Mouse (Mus musculus) kidney, adult 2 months (tissue): ENCODE measurements around the gene March11. TPM values are rescaled to one million over a fixed set of nuclear protein-coding genes. Genes with fewer than 3 reads are reported as not detected.

Experiments
- DNase-seq: peaks from one replicate; pipeline ENCODE4 v3.0.0; 2021
- H3K27ac ChIP-seq: fragments of 200-500 bp; 2 replicates; pipeline ENCODE4 v1.5.1; 2012; ENCODE audit warnings: low read depth, low read length, control low read depth, inconsistent platforms; ENCODE audit not compliant: insufficient read depth
- H3K27me3 ChIP-seq: fragments of 200-500 bp; replicated peaks from 2 replicates; pipeline ENCODE4 v1.6.1; 2012; ENCODE audit warnings: mild to moderate bottlenecking, moderate library complexity, low read length, inconsistent platforms; ENCODE audit not compliant: control insufficient read depth, insufficient read depth
- H3K36me3 ChIP-seq: fragments of 200-500 bp; 2 replicates; pipeline ENCODE4 v1.6.1; 2012; ENCODE audit warnings: mild to moderate bottlenecking, moderate library complexity, low read length, inconsistent platforms; ENCODE audit not compliant: control insufficient read depth, insufficient read depth
- H3K4me1 ChIP-seq: fragments of 200-500 bp; 2 replicates; pipeline ENCODE4 v1.6.1; 2011; ENCODE audit warnings: low read length; ENCODE audit not compliant: control insufficient read depth, insufficient read depth
- H3K4me3 ChIP-seq: fragments of 200-500 bp; 2 replicates; pipeline ENCODE4 v1.5.1; 2011; ENCODE audit warnings: mild to moderate bottlenecking, low read depth, low read length, control low read depth; ENCODE audit not compliant: insufficient read depth
- CTCF ChIP-seq: fragments of 200-500 bp; conservative IDR thresholded peaks from 2 replicates; pipeline ENCODE4 v1.5.1; 2011; ENCODE audit warnings: low read depth, mild to moderate bottlenecking, control low read depth, low read length, moderate library complexity, mixed read lengths; ENCODE audit not compliant: insufficient read depth, insufficient read length
- POLR2A ChIP-seq: fragments of 200-500 bp; IDR thresholded peaks from one replicate; pipeline ENCODE4 v1.6.1; 2011; ENCODE audit warnings: low read depth, low read length, control low read depth
- WGBS: fragments of 180-500 bp; shearing (Covaris S2); methylation state at CpG from one replicate; pipeline ENCODE4 v1.1.7; 2018; 5-methylcytosine and 5-hydroxymethylcytosine counted together
- polyA plus RNA-seq: library from polyadenylated mRNA; depleted of rRNA; stranded (reverse); fragments of >200 nt; gene quantifications from 2 replicates; pipeline ENCODE4 v1.2.3, GENCODE M21; 2012; rRNA removed

Gene March11
- polyA plus RNA-seq = 0.13 and 0.24 TPM in 2 replicates

- Histone ChIP-seq H3K36me3 (no peaks in the 10 kb centered on the region), H3K27me3 (peaks cover 7% of the 10 kb centered on the region), H3K4me3 (peak within 1 kb of the TSS; percentile 14; the same call in 1 of the 2 replicates), H3K27ac (no peak within 1 kb of the TSS), H3K4me1 (no peaks in the 10 kb centered on the region)
- under 1% methylated on average over 56 of the region's 56 CpGs for WGBS
- no peak for DNase-seq
- no peak for TF ChIP-seq CTCF
- no peak for TF ChIP-seq POLR2A
These were observed at the start of gene March11 for GRCm38 (mm10) chr15:26308629-26309230. TSS of gene March11 (plus strand) at chr15:26309048.

- Histone ChIP-seq H3K27me3 (no peaks in the 10 kb centered on the region), H3K4me3 (no peak overlapping the region), H3K4me1 (no peaks in the 10 kb centered on the region), H3K36me3 (no peaks in the 10 kb centered on the region), H3K27ac (no peak overlapping the region)
- DNase-seq = no peak
- TF ChIP-seq POLR2A (no peak), CTCF (no peak)
- WGBS = 50% methylated on average over 1 of the region's 1 CpGs
These were observed 46.5 kb upstream of the March11 start for GRCm38 (mm10) chr15:26262336-26262735.

- 81% methylated on average over 4 of the region's 4 CpGs for WGBS
- Histone ChIP-seq H3K4me1 (no peaks in the 10 kb centered on the region), H3K27ac (no peak overlapping the region), H3K4me3 (no peak overlapping the region), H3K27me3 (no peaks in the 10 kb centered on the region; the same call in 1 of the 2 replicates), H3K36me3 (no peaks in the 10 kb centered on the region)
- TF ChIP-seq CTCF (no peak), POLR2A (no peak)
- DNase-seq = no peak
These were observed 39.3 kb upstream of the March11 start for GRCm38 (mm10) chr15:26269596-26269995.

- TF ChIP-seq CTCF (no peak), POLR2A (no peak)
- Histone ChIP-seq H3K36me3 (no peaks in the 10 kb centered on the region), H3K4me1 (no peaks in the 10 kb centered on the region), H3K4me3 (no peak overlapping the region), H3K27ac (no peak overlapping the region), H3K27me3 (no peaks in the 10 kb centered on the region; the same call in 1 of the 2 replicates)
- WGBS = 82% methylated on average over 2 of the region's 2 CpGs
- no peak for DNase-seq
These were observed 32.8 kb upstream of the March11 start for GRCm38 (mm10) chr15:26276035-26276511.

GRCm38 (mm10) chr15:26276608-26277007 is 32.2 kb upstream of the March11 start:
- TF ChIP-seq POLR2A (no peak), CTCF (no peak)
- H3K27me3 ChIP-seq = no peaks in the 10 kb centered on the region
- no peaks in the 10 kb centered on the region for H3K4me1 ChIP-seq
- H3K4me3 ChIP-seq = no peak overlapping the region
- H3K27ac ChIP-seq = no peak overlapping the region
- 80% methylated on average over 5 of the region's 5 CpGs for WGBS
- DNase-seq = no peak
- H3K36me3 ChIP-seq = no peaks in the 10 kb centered on the region

- H3K27ac ChIP-seq = no peak overlapping the region
These were observed 17.0 kb upstream of the March11 start for GRCm38 (mm10) chr15:26291871-26292270.

GRCm38 (mm10) chr15:26292811-26293210 is 16.0 kb upstream of the March11 start:
- no peak for TF ChIP-seq CTCF
- no peak for TF ChIP-seq POLR2A
- no peaks in the 10 kb centered on the region for H3K27me3 ChIP-seq
- no peak overlapping the region for H3K4me3 ChIP-seq
- no peaks in the 10 kb centered on the region for H3K4me1 ChIP-seq
- H3K36me3 ChIP-seq = no peaks in the 10 kb centered on the region
- no peak overlapping the region for H3K27ac ChIP-seq
- no peak for DNase-seq
- 69% methylated on average over 2 of the region's 2 CpGs for WGBS

More at GRCm38 (mm10) chr15:26291871-26292270, 17.0 kb upstream of the March11 start:
- no peak for TF ChIP-seq POLR2A
- no peak for TF ChIP-seq CTCF
- Histone ChIP-seq H3K4me1 (no peaks in the 10 kb centered on the region), H3K27me3 (no peaks in the 10 kb centered on the region), H3K4me3 (no peak overlapping the region), H3K36me3 (no peaks in the 10 kb centered on the region)
- DNase-seq = no peak
- WGBS = 82% methylated on average over 4 of the region's 4 CpGs
